Mouse (Mus musculus) myocyte (in vitro differentiated cells): ENCODE measurements around the gene Adgrg1. TPM values are rescaled to one million over a fixed set of nuclear protein-coding genes. Genes with fewer than 3 reads are reported as not detected.
A peak's percentile ranks its signal among the peaks of the same experiment; 100 is the strongest.

ENCODE experiments used
- H3K27me3 ChIP-seq: one replicate; pipeline ENCODE4 v1.6.1; 2011; ENCODE audit not compliant: control insufficient read depth, insufficient read depth, insufficient read length
- H3K36me3 ChIP-seq: one replicate; pipeline ENCODE4 v1.6.1; 2011; ENCODE audit not compliant: control insufficient read depth, insufficient read depth
- H3K4me2 ChIP-seq: one replicate; pipeline ENCODE4 v1.6.1; 2011; ENCODE audit warnings: low read depth, control low read depth
- H3K4me3 ChIP-seq: one replicate; pipeline ENCODE4 v1.5.1; 2011; ENCODE audit warnings: mild to moderate bottlenecking, control low read depth, moderate library complexity
- H3K79me2 ChIP-seq: one replicate; pipeline ENCODE4 v1.6.1; 2011; ENCODE audit not compliant: control insufficient read depth, insufficient read depth
- H3ac ChIP-seq: one replicate; pipeline ENCODE4 v1.6.1; 2011; ENCODE audit not compliant: control insufficient read depth, insufficient read length
- CEBPB ChIP-seq: IDR thresholded peaks from 2 replicates; pipeline ENCODE4 v1.6.1; 2011; ENCODE audit warnings: mild to moderate bottlenecking, moderate library complexity; ENCODE audit not compliant: poor library complexity, insufficient read depth, severe bottlenecking
- E2F4 ChIP-seq: IDR thresholded peaks from one replicate; pipeline ENCODE4 v1.6.1; 2011; ENCODE audit warnings: mild to moderate bottlenecking, control low read depth, moderate library complexity; ENCODE audit not compliant: insufficient read depth
- MAX ChIP-seq: IDR thresholded peaks from one replicate; pipeline ENCODE4 v1.6.1; 2011; ENCODE audit warnings: low read depth, mild to moderate bottlenecking, control low read depth
- MYOD1 ChIP-seq, 3 experiments: IDR thresholded peaks; one replicate each; pipeline ENCODE4 v1.6.1; 2011; ENCODE audit warnings: control low read depth in 2 of 3, low read depth in 2 of 3, mild to moderate bottlenecking in 2 of 3, moderate library complexity in 1 of 3; ENCODE audit not compliant: insufficient read length in 2 of 3, control insufficient read depth in 1 of 3
- MYOG ChIP-seq, 3 experiments: IDR thresholded peaks; one replicate each; pipeline ENCODE4 v1.6.1; 2011; ENCODE audit warnings: control low read depth in 2 of 3, low read depth in 2 of 3, mild to moderate bottlenecking in 2 of 3; ENCODE audit not compliant: insufficient read length in 2 of 3, control insufficient read depth in 1 of 3, insufficient read depth in 1 of 3
- POLR2A ChIP-seq: IDR thresholded peaks from one replicate; pipeline ENCODE4 v1.6.1; 2011; ENCODE audit warnings: low read depth, mild to moderate bottlenecking, control low read depth, moderate library complexity; ENCODE audit not compliant: insufficient read length
- POLR2AphosphoS2 ChIP-seq: IDR thresholded peaks from one replicate; pipeline ENCODE4 v1.6.1; 2011; ENCODE audit warnings: low read depth, control low read depth; ENCODE audit not compliant: insufficient read length
- REST ChIP-seq: IDR thresholded peaks from one replicate; pipeline ENCODE4 v1.6.1; 2011; ENCODE audit warnings: mild to moderate bottlenecking, control low read depth, moderate library complexity; ENCODE audit not compliant: insufficient read depth, insufficient read length
- SRF ChIP-seq: IDR thresholded peaks from one replicate; pipeline ENCODE4 v1.6.1; 2011; ENCODE audit warnings: low read depth; ENCODE audit not compliant: control insufficient read depth, insufficient read length
- TCF12 ChIP-seq: IDR thresholded peaks from one replicate; pipeline ENCODE4 v1.6.1; 2011; ENCODE audit warnings: mild to moderate bottlenecking, control low read depth; ENCODE audit not compliant: poor library complexity, insufficient read depth, severe bottlenecking
- TCF3 ChIP-seq: IDR thresholded peaks from one replicate; pipeline ENCODE4 v1.6.1; 2011; ENCODE audit warnings: low read depth, control low read depth; ENCODE audit not compliant: insufficient read length
- USF1 ChIP-seq: IDR thresholded peaks from one replicate; pipeline ENCODE4 v1.6.1; 2011; ENCODE audit warnings: low read depth, mild to moderate bottlenecking, control low read depth, moderate library complexity
- polyA plus RNA-seq: library from polyadenylated mRNA; unstranded; fragments of >200 nt; fragmentation: generic; extraction: Trizol; gene quantifications from one replicate; pipeline ENCODE4 v1.2.1, GENCODE M21; 2012; ENCODE audit warnings: missing spikeins

Adgrg1 gene
- polyA plus RNA-seq, 1 experiment, result 12.4 TPM

DNA sequence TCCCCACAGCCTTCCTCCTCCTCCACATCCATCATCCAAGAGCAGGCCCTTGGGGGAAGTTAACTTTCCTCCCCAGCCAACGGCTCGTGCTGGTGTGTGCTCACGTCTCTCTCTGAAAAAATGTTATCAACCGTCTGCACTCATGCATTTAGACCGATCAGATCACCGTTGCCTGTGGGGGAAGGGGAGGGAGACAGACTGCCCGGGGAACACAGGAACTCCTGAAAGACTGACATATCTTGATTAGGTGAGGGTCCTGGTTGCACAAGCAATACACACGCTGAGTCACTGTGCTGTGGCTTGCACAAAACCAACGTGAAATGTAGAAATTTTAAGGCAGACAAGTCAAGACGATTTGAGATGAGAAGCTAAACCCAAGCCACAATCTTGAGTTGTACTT, 9.7 kb upstream of the Adgrg1 start:
- Histone ChIP-seq H3K4me3 (no peak overlapping the region), H3ac (no peak overlapping the region), H3K79me2 (no peaks in the 10 kb centered on the region), H3K27me3 (no peaks in the 10 kb centered on the region), H3K36me3 (no peaks in the 10 kb centered on the region), H3K4me2 (no peak overlapping the region)
- no peak for TF ChIP-seq POLR2AphosphoS2
- no peak for TF ChIP-seq CEBPB
- TF ChIP-seq POLR2A, result no peak
- TF ChIP-seq SRF, result no peak
- TF ChIP-seq TCF12, result no peak
- no peak for TF ChIP-seq MYOD1 (IDR thresholded peaks at IDR 0.05; ENCODE audit: control insufficient read depth in 1 of 3, insufficient read length in 2 of 3, low read depth in 2 of 3)
- no peak for TF ChIP-seq USF1
- TF ChIP-seq E2F4, result no peak
- no peak for TF ChIP-seq REST
- no peak for TF ChIP-seq MYOG (IDR thresholded peaks at IDR 0.05; ENCODE audit: control insufficient read depth in 1 of 3, insufficient read depth in 1 of 3, insufficient read length in 2 of 3, low read depth in 2 of 3)
- no peak for TF ChIP-seq MAX
- TF ChIP-seq TCF3, result no peak

DNA sequence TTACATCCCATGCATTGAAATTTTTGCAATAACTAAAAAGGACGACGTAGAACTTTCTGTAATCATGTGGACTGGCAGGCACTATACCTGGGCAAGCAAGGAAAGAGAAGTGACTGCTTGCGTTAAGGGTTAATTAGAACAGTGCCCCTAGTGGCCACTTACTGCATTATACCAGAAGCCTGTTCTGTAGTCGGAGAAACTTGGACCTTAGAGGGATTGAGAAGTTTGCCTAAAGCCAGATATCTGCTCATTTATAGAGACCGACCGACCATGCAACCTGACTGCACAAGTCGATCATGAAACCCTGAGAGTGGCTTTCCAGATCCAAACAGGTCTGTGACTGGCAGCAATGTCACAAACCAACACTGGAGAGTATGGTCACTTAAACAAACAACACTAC, 8.0 kb upstream of the Adgrg1 start:
- Histone ChIP-seq H3K4me3 (no peak overlapping the region), H3K36me3 (no peaks in the 10 kb centered on the region), H3ac (no peak overlapping the region), H3K27me3 (no peaks in the 10 kb centered on the region), H3K79me2 (no peaks in the 10 kb centered on the region), H3K4me2 (no peak overlapping the region)
- TF ChIP-seq MYOG (IDR thresholded peaks at IDR 0.05; ENCODE audit: control insufficient read depth in 1 of 3, insufficient read depth in 1 of 3, insufficient read length in 2 of 3, low read depth in 2 of 3) (no peak), SRF (no peak), MYOD1 (IDR thresholded peaks at IDR 0.05; ENCODE audit: control insufficient read depth in 1 of 3, insufficient read length in 2 of 3, low read depth in 2 of 3) (no peak), USF1 (no peak), CEBPB (no peak), POLR2A (no peak), TCF12 (no peak), TCF3 (no peak), MAX (no peak), REST (no peak), E2F4 (no peak), POLR2AphosphoS2 (no peak)

DNA sequence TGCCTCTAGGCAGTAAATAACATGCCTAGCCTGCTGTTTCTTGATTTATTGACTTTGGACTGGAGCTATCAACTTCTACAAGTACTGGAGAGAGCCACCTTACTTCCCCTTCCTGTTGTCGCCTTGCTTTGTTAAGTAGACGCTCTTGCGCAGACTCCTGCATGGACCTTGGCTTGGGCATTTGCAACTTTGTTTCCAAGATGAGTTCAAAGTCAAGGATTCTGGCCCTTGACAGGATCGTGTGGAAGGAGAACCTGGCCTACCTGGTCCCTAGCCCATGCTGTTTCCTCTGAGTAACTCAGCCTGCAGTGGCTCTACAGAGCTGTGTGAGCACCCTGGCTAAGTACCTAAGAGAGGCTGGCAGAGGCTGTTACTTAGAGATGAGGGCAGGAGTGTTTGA, 7.5 kb upstream of the Adgrg1 start:
- no peaks in the 10 kb centered on the region for H3K27me3 ChIP-seq
- H3K4me2 ChIP-seq, result no peak overlapping the region
- H3K36me3 ChIP-seq, result no peaks in the 10 kb centered on the region
- no peak overlapping the region for H3K4me3 ChIP-seq
- TF ChIP-seq TCF3 (no peak), MYOD1 (IDR thresholded peaks at IDR 0.05; ENCODE audit: control insufficient read depth in 1 of 3, insufficient read length in 2 of 3, low read depth in 2 of 3) (no peak), CEBPB (no peak), SRF (no peak), POLR2A (no peak), E2F4 (no peak), TCF12 (no peak), USF1 (no peak), MAX (no peak), REST (no peak), POLR2AphosphoS2 (no peak), MYOG (IDR thresholded peaks at IDR 0.05; ENCODE audit: control insufficient read depth in 1 of 3, insufficient read depth in 1 of 3, insufficient read length in 2 of 3, low read depth in 2 of 3) (no peak)
- H3ac ChIP-seq, result no peak overlapping the region
- no peaks in the 10 kb centered on the region for H3K79me2 ChIP-seq

- peak in 1 of 3 experiments; percentile 26 for TF ChIP-seq MYOD1 (IDR thresholded peaks at IDR 0.05; ENCODE audit: control insufficient read depth in 1 of 3, insufficient read length in 2 of 3, low read depth in 2 of 3)
- no peak for TF ChIP-seq POLR2A
- TF ChIP-seq CEBPB, result no peak
- no peaks in the 10 kb centered on the region for H3K36me3 ChIP-seq
- H3K79me2 ChIP-seq, result no peaks in the 10 kb centered on the region
- H3K27me3 ChIP-seq, result no peaks in the 10 kb centered on the region
- no peak overlapping the region for H3ac ChIP-seq
- no peak overlapping the region for H3K4me2 ChIP-seq
- H3K4me3 ChIP-seq, result no peak overlapping the region
Measured at GRCm38 (mm10) chr8:94967554-94967953, 7.0 kb upstream of the Adgrg1 start.

- Histone ChIP-seq H3K4me3 (no peak overlapping the region), H3K4me2 (no peak overlapping the region), H3ac (no peak overlapping the region), H3K27me3 (no peaks in the 10 kb centered on the region), H3K79me2 (no peaks in the 10 kb centered on the region), H3K36me3 (no peaks in the 10 kb centered on the region)
- no peak for TF ChIP-seq CEBPB
- no peak for TF ChIP-seq USF1
- no peak for TF ChIP-seq MYOG (IDR thresholded peaks at IDR 0.05; ENCODE audit: control insufficient read depth in 1 of 3, insufficient read depth in 1 of 3, insufficient read length in 2 of 3, low read depth in 2 of 3)
- no peak for TF ChIP-seq POLR2AphosphoS2
- TF ChIP-seq E2F4, result no peak
- no peak for TF ChIP-seq TCF12
- TF ChIP-seq MYOD1 (IDR thresholded peaks at IDR 0.05; ENCODE audit: control insufficient read depth in 1 of 3, insufficient read length in 2 of 3, low read depth in 2 of 3), result no peak
- no peak for TF ChIP-seq MAX
- TF ChIP-seq POLR2A, result no peak
- no peak for TF ChIP-seq REST
- TF ChIP-seq TCF3, result no peak
- no peak for TF ChIP-seq SRF
Measured at GRCm38 (mm10) chr8:94973270-94973669, 1.3 kb upstream of the Adgrg1 start.
